Mouse (Mus musculus) erythroblast, embryonic 14.5 days (primary cell): ENCODE results near the gene Ubox5. TPM values are rescaled to one million over a fixed set of nuclear protein-coding genes. Genes with fewer than 3 reads are reported as not detected.
A peak's percentile ranks its signal among the peaks of the same experiment; 100 is the strongest.
"Not testable (repeated sequence)": the region's sequence is repeated elsewhere in the genome, so short reads cannot be mapped to it uniquely, and the experiment has no call there.

Source experiments
- H3K27me3 ChIP-seq: 2 replicates; pipeline ENCODE4 v1.6.1; 2012; ENCODE audit warnings: inconsistent platforms; ENCODE audit not compliant: control insufficient read depth
- H3K36me3 ChIP-seq: 2 replicates; pipeline ENCODE4 v1.6.1; 2012; ENCODE audit warnings: mild to moderate bottlenecking, inconsistent platforms; ENCODE audit not compliant: control insufficient read depth
- H3K4me1 ChIP-seq: 2 replicates; pipeline ENCODE4 v1.6.1; 2012; ENCODE audit warnings: inconsistent platforms; ENCODE audit not compliant: control insufficient read depth
- H3K4me3 ChIP-seq: replicated peaks from 2 replicates; pipeline ENCODE3; 2012; ENCODE audit warnings: moderate library complexity, mild to moderate bottlenecking, inconsistent platforms
- H3K9me3 ChIP-seq: 2 replicates; pipeline ENCODE4 v1.6.1; 2012; ENCODE audit warnings: low read length, inconsistent platforms, mixed read lengths; ENCODE audit not compliant: control insufficient read depth
- GATA1 ChIP-seq: IDR thresholded peaks from 2 replicates; pipeline ENCODE4 v1.6.1; 2012; ENCODE audit warnings: low read length, inconsistent platforms, mixed read lengths
- TAL1 ChIP-seq: IDR thresholded peaks from 3 replicates; pipeline ENCODE4 v1.6.1; 2012; ENCODE audit warnings: low read length, inconsistent platforms, mixed read lengths
- polyA plus RNA-seq: library from polyadenylated mRNA; stranded (reverse); fragments of >175 nt; gene quantifications from 2 replicates; pipeline ENCODE4 v1.2.3, GENCODE M21; 2012

Gene Ubox5
- polyA plus RNA-seq, 1 experiment = 0.13 TPM

- peak; percentile 43; the same call in 1 of the 2 replicates for TF ChIP-seq GATA1
- TF ChIP-seq TAL1 = peak; percentile 56
- Histone ChIP-seq H3K27me3 (no peaks in the 10 kb centered on the region), H3K9me3 (no peaks in the 10 kb centered on the region), H3K36me3 (peaks cover 91% of the 10 kb centered on the region), H3K4me1 (peaks cover 50% of the 10 kb centered on the region), H3K4me3 (peak overlapping the region; percentile 40)
Observed at GRCm38 (mm10) chr2:130655660-130656339, 26.0 kb upstream of the Ubox5 start.

- H3K4me3 ChIP-seq = no peak overlapping the region
- peaks cover 50% of the 10 kb centered on the region for H3K4me1 ChIP-seq
- H3K9me3 ChIP-seq = no peaks in the 10 kb centered on the region
- TF ChIP-seq TAL1 (no peak), GATA1 (no peak)
- no peaks in the 10 kb centered on the region for H3K27me3 ChIP-seq
- peaks cover 84% of the 10 kb centered on the region for H3K36me3 ChIP-seq
Observed at GRCm38 (mm10) chr2:130653760-130654159, 23.9 kb upstream of the Ubox5 start.

- no peak for TF ChIP-seq GATA1
- TF ChIP-seq TAL1 = no peak
- H3K36me3 ChIP-seq = peaks cover 79% of the 10 kb centered on the region
- H3K4me3 ChIP-seq = no peak overlapping the region
- H3K9me3 ChIP-seq = no peaks in the 10 kb centered on the region
- no peaks in the 10 kb centered on the region for H3K27me3 ChIP-seq
- peaks cover 47% of the 10 kb centered on the region for H3K4me1 ChIP-seq
Observed at GRCm38 (mm10) chr2:130653303-130653702, 23.5 kb upstream of the Ubox5 start.

DNA sequence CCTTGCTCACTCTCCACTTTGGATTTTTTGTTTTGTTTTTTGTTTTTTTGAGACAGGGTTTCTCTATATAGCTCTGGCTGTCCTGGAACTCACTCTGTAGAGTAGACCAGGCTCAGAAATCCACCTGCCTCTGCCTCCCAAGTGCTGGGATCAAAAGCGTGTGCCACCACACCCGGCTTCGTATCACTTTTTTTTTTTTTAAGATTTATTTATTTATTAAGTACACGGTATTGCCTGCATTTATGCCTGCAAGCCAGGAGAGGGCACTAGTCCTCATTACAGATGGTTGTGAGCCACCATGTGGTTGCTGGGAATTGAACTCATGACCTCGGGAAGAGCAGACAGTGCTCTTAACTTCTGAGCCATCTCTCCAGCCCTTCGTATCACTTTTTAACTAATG is 19.2 kb upstream of the Ubox5 start:
- H3K36me3 ChIP-seq = peaks cover 44% of the 10 kb centered on the region
- not testable (repeated sequence) for H3K4me3 ChIP-seq, H3K9me3 ChIP-seq, H3K27me3 ChIP-seq, H3K4me1 ChIP-seq

DNA sequence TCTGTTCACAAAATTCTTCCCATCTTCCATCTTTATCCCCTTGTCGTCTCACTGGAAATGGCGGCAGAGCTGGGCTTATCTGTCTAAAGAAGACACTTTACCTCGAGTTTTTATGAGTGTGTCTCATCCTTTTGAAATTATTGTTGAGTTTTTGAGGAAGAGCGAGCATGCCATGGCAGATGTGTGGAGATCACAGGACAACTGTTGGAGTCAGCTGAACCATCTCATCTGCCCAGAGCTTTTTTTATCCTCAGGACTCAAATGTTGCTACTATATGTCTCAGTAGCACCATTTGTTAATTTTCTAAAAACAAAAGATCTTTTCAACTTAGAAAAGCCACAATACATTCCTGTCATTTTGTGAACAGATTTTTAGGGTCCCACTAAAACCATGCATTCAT is 15.4 kb upstream of the Ubox5 start:
- TF ChIP-seq TAL1 (no peak), GATA1 (no peak)
- peaks cover 10% of the 10 kb centered on the region for H3K36me3 ChIP-seq

GRCm38 (mm10) chr2:130642684-130643369 is 13.0 kb upstream of the Ubox5 start, which contains the start of gene Lzts3:
Lzts3 (minus strand) TSS chr2:130642803.
- Histone ChIP-seq H3K4me3 (peak within 1 kb of the TSS; percentile 73), H3K4me1 (peaks cover 17% of the 10 kb centered on the region), H3K27me3 (peaks cover 43% of the 10 kb centered on the region), H3K9me3 (no peaks in the 10 kb centered on the region), H3K36me3 (peaks cover 5% of the 10 kb centered on the region)
- TF ChIP-seq GATA1 (no peak), TAL1 (no peak)

More for the DNA sequence above, 15.4 kb upstream of the Ubox5 start:
- Histone ChIP-seq H3K9me3 (no peaks in the 10 kb centered on the region), H3K4me3 (no peak overlapping the region), H3K27me3 (peaks cover 21% of the 10 kb centered on the region), H3K4me1 (peaks cover 17% of the 10 kb centered on the region)

GRCm38 (mm10) chr2:130642197-130642660 is 12.4 kb upstream of the Ubox5 start:
- peak overlapping the region; percentile 73 for H3K4me3 ChIP-seq
- H3K27me3 ChIP-seq = peaks cover 49% of the 10 kb centered on the region
- peaks cover 17% of the 10 kb centered on the region for H3K4me1 ChIP-seq

DNA sequence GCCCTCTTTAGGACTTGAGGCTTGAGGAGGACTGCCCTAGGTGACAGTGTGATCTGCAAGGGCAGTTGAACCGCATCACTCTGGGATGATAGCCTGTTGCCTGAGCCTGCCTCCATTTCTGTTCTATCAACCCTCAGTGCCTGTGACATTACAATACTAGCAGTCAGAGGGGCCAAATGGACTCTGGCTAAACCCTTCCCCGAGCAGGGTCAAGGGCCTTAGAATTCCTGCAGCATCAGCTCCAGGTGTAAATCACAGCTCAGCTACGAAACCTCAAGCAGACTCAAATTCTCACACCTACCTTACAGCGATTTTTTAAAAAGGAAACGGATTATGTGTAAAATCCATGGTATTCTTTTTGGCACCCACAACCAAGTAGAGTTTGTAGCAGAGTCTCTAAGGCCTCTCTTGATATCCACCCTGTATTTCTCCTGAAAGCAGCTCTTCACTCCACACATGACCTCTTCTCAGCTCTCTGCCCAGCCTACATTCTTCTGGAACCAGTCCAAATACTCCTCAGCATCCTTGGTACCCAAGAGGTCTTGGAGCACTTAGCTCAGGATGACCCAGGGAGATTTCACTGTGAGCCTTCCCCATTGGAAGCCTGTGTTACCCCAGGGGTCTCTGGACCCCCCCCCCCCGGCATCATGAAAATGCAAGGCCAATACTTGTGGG is 11.7 kb upstream of the Ubox5 start:
- Histone ChIP-seq H3K4me1 (peaks cover 17% of the 10 kb centered on the region), H3K27me3 (peaks cover 56% of the 10 kb centered on the region), H3K4me3 (no peak overlapping the region), H3K9me3 (no peaks in the 10 kb centered on the region), H3K36me3 (no peaks in the 10 kb centered on the region)
- TF ChIP-seq TAL1 (no peak), GATA1 (no peak)

More at GRCm38 (mm10) chr2:130642197-130642660, 12.4 kb upstream of the Ubox5 start:
- Histone ChIP-seq H3K36me3 (peaks cover 5% of the 10 kb centered on the region), H3K9me3 (no peaks in the 10 kb centered on the region)
- no peak for TF ChIP-seq GATA1
- TF ChIP-seq TAL1 = no peak

DNA sequence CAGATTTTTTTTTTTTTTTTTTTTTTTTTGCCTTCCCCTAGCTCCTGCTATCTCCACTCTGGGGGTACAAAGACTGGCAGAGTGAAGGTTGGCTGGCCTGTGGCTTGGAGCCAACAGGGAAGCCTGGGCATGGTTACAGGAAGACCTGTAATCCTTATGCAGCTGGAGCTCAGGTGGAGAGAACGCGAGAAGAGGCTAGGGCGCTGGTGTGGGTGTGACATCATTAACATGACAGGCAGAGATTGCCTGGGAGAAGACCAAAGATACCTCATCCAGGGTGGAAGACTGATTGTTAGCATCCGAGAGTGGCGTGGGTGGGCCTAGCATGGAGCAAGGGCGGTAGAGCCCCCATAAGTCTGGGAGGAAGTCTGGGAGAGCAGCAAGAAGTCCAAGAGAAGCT is 9.4 kb upstream of the Ubox5 start:
- peaks cover 37% of the 10 kb centered on the region for H3K4me1 ChIP-seq
- H3K4me3 ChIP-seq = no peak overlapping the region
- H3K36me3 ChIP-seq = peaks cover 2% of the 10 kb centered on the region
- H3K9me3 ChIP-seq = peaks cover 13% of the 10 kb centered on the region; the same call in 1 of the 2 replicates
- no peak; the same call in 2 of the 3 replicates for TF ChIP-seq TAL1
- no peak for TF ChIP-seq GATA1
- H3K27me3 ChIP-seq = peaks cover 78% of the 10 kb centered on the region
